Mouse (Mus musculus): ENCODE data around the gene Hyou1. TPM values are rescaled to one million over a fixed set of nuclear protein-coding genes. Genes with fewer than 3 reads are reported as not detected.

Hyou1 gene
- polyA plus RNA-seq, 2 experiments, result 28.5 to 64.4 TPM

- H3K4me1 ChIP-seq (ENCODE audit: control insufficient read depth, insufficient read depth, low read length), result peaks cover 3% of the 10 kb centered on the region; the same call in 1 of the 2 replicates
- H3K27ac ChIP-seq (replicated peaks; ENCODE audit: low read depth, low read length), result no peak overlapping the region
- TF ChIP-seq POLR2A (IDR thresholded peaks at IDR 0.05; ENCODE audit: borderline replicate concordance, extremely low read depth, insufficient read depth, insufficient read length), result no peak
- DNase-seq (ENCODE audit: low spot score) (no peak), ATAC-seq (ENCODE audit: low FRiP score, low read depth) (no peak)
- no peaks in the 10 kb centered on the region for H3K9me3 ChIP-seq (ENCODE audit: control insufficient read depth, low read length)
- peaks cover 63% of the 10 kb centered on the region for H3K36me3 ChIP-seq (ENCODE audit: control insufficient read depth, insufficient read depth, low read length)
- no peaks in the 10 kb centered on the region for H3K27me3 ChIP-seq (ENCODE audit: control insufficient read depth, insufficient read depth, low read length)
- no peak overlapping the region for H3K4me3 ChIP-seq (replicated peaks; ENCODE audit: low read length)
- no peak overlapping the region for H3K9ac ChIP-seq (ENCODE audit: low read depth, low read length, severe bottlenecking)
- H3K4me2 ChIP-seq (replicated peaks; ENCODE audit: low read depth, low read length, severe bottlenecking), result no peak overlapping the region
- WGBS, result 74% methylated on average over 1 of the region's 1 CpGs
Measured at GRCm38 (mm10) chr9:44411601-44412130, 32.4 kb downstream of the Hyou1 start.

- peaks cover 7% of the 10 kb centered on the region for H3K4me1 ChIP-seq (ENCODE audit: control insufficient read depth, insufficient read depth, low read length)
- H3K27me3 ChIP-seq (ENCODE audit: control insufficient read depth, insufficient read depth, low read length), result no peaks in the 10 kb centered on the region
- no peaks in the 10 kb centered on the region for H3K9me3 ChIP-seq (ENCODE audit: control insufficient read depth, low read length)
- peaks cover 63% of the 10 kb centered on the region for H3K36me3 ChIP-seq (ENCODE audit: control insufficient read depth, insufficient read depth, low read length)
- H3K4me3 ChIP-seq (replicated peaks; ENCODE audit: low read length), result no peak overlapping the region
- no peak overlapping the region for H3K27ac ChIP-seq (replicated peaks; ENCODE audit: low read depth, low read length)
- H3K4me2 ChIP-seq (replicated peaks; ENCODE audit: low read depth, low read length, severe bottlenecking), result no peak overlapping the region
- ATAC-seq (ENCODE audit: low FRiP score, low read depth), result no peak
- TF ChIP-seq POLR2A (IDR thresholded peaks at IDR 0.05; ENCODE audit: borderline replicate concordance, extremely low read depth, insufficient read depth, insufficient read length), result no peak
- WGBS, result 88% methylated on average over 4 of the region's 4 CpGs
- no peak overlapping the region for H3K9ac ChIP-seq (ENCODE audit: low read depth, low read length, severe bottlenecking)
- DNase-seq (ENCODE audit: low spot score), result no peak
Measured at GRCm38 (mm10) chr9:44412306-44412705, 33.0 kb downstream of the Hyou1 start.

- Histone ChIP-seq H3K4me1 (ENCODE audit: control insufficient read depth, insufficient read depth, low read length) (peaks cover 8% of the 10 kb centered on the region), H3K9ac (ENCODE audit: low read depth, low read length, severe bottlenecking) (no peak overlapping the region), H3K27ac (replicated peaks; ENCODE audit: low read depth, low read length) (no peak overlapping the region), H3K4me2 (replicated peaks; ENCODE audit: low read depth, low read length, severe bottlenecking) (no peak overlapping the region), H3K4me3 (replicated peaks; ENCODE audit: low read length) (no peak overlapping the region), H3K36me3 (ENCODE audit: control insufficient read depth, insufficient read depth, low read length) (peaks cover 63% of the 10 kb centered on the region), H3K9me3 (ENCODE audit: control insufficient read depth, low read length) (no peaks in the 10 kb centered on the region), H3K27me3 (ENCODE audit: control insufficient read depth, insufficient read depth, low read length) (no peaks in the 10 kb centered on the region)
- no peak for DNase-seq (ENCODE audit: low spot score)
- WGBS, result 62% methylated on average over 2 of the region's 2 CpGs
- TF ChIP-seq POLR2A (IDR thresholded peaks at IDR 0.05; ENCODE audit: borderline replicate concordance, extremely low read depth, insufficient read depth, insufficient read length), result no peak
- ATAC-seq (ENCODE audit: low FRiP score, low read depth), result no peak
Measured at GRCm38 (mm10) chr9:44412781-44413180, 33.5 kb downstream of the Hyou1 start.

DNA sequence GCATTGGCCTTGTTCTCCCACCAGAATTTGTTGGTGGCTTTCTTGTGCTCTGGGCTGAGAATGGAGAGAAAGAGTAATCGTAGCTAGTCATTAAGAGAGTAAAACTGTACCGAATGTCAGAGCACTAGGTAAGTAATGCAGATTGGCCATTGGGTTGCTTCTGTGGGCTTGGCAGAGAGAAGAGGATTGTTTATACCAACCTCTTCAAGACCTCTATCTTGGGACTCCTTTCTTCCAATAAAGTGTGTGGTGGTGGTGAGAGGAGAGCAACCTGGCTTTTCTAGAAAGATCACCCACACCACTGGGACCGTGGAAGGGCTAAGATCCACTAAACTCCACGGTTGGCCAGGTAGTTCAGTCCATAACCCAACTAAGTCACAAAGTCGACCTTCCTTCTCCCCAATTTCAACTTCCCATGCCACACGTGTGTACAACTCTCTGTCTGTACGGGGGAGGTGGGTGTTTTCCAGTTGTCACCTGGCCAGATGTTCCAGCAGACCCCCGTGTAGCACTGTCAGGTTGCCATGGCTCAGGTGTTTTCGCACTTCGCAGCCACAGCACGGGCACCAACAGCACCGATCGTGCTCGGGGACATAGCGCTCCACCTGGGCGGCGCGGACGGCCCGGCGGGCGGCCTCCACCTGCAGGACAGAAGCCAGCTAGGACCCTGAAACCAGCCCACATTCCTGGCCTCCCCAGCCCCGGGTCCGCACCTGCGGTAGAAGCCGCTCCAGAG lies 38.0 kb downstream of the Hyou1 start:
- peak overlapping the region; percentile 83 for H3K4me3 ChIP-seq (replicated peaks; ENCODE audit: low read length)
- TF ChIP-seq POLR2A (IDR thresholded peaks at IDR 0.05; ENCODE audit: borderline replicate concordance, extremely low read depth, insufficient read depth, insufficient read length), result no peak
- H3K9me3 ChIP-seq (ENCODE audit: control insufficient read depth, low read length), result no peaks in the 10 kb centered on the region
- H3K27me3 ChIP-seq (ENCODE audit: control insufficient read depth, insufficient read depth, low read length), result no peaks in the 10 kb centered on the region
- WGBS, result 10% methylated on average over 26 of the region's 26 CpGs
- H3K4me1 ChIP-seq (ENCODE audit: control insufficient read depth, insufficient read depth, low read length), result peaks cover 5% of the 10 kb centered on the region
- H3K9ac ChIP-seq (ENCODE audit: low read depth, low read length, severe bottlenecking), result peak overlapping the region; percentile 75
- DNase-seq (ENCODE audit: low spot score) (no peak), ATAC-seq (ENCODE audit: low FRiP score, low read depth) (peak; percentile 45; the same call in 1 of the 2 replicates)
- H3K4me2 ChIP-seq (replicated peaks; ENCODE audit: low read depth, low read length, severe bottlenecking), result peak overlapping the region; percentile 83
- H3K27ac ChIP-seq (replicated peaks; ENCODE audit: low read depth, low read length), result peak overlapping the region; percentile 75
- H3K36me3 ChIP-seq (ENCODE audit: control insufficient read depth, insufficient read depth, low read length), result peaks cover 25% of the 10 kb centered on the region

- Histone ChIP-seq H3K27ac (replicated peaks; ENCODE audit: low read depth, low read length) (peak overlapping the region; percentile 75), H3K4me1 (ENCODE audit: control insufficient read depth, insufficient read depth, low read length) (peaks cover 5% of the 10 kb centered on the region), H3K4me2 (replicated peaks; ENCODE audit: low read depth, low read length, severe bottlenecking) (peak overlapping the region; percentile 83), H3K36me3 (ENCODE audit: control insufficient read depth, insufficient read depth, low read length) (peaks cover 19% of the 10 kb centered on the region), H3K9ac (ENCODE audit: low read depth, low read length, severe bottlenecking) (peak overlapping the region; percentile 75), H3K4me3 (replicated peaks; ENCODE audit: low read length) (peak overlapping the region; percentile 83), H3K27me3 (ENCODE audit: control insufficient read depth, insufficient read depth, low read length) (no peaks in the 10 kb centered on the region), H3K9me3 (ENCODE audit: control insufficient read depth, low read length) (no peaks in the 10 kb centered on the region)
- under 1% methylated on average over 36 of the region's 38 CpGs for WGBS
- TF ChIP-seq POLR2A (IDR thresholded peaks at IDR 0.05; ENCODE audit: borderline replicate concordance, extremely low read depth, insufficient read depth, insufficient read length), result no peak; the same call in 1 of the 2 replicates
- ATAC-seq (ENCODE audit: low FRiP score, low read depth), result peak; percentile 93
- peak; percentile 94 for DNase-seq (ENCODE audit: low spot score)
Measured at GRCm38 (mm10) chr9:44417892-44418363, 38.6 kb downstream of the Hyou1 start.
